Mouse (Mus musculus) heart, adult 9 months (tissue): ENCODE results near the gene Cep41.

ENCODE experiments used
- DNase-seq, 2 experiments: peaks; one replicate each; pipeline ENCODE4 v3.0.0; 2022; ENCODE audit warnings: low spot score in 2 of 2

Cep41 gene

GRCm38 (mm10) chr6:30673764-30674561, 19.6 kb downstream of the Cep41 start:
- DNase-seq: no peak

GRCm38 (mm10) chr6:30671696-30672095, 21.9 kb downstream of the Cep41 start:
- no peak for DNase-seq

GRCm38 (mm10) chr6:30667585-30667984, 26.0 kb downstream of the Cep41 start:
- no peak for DNase-seq

DNA sequence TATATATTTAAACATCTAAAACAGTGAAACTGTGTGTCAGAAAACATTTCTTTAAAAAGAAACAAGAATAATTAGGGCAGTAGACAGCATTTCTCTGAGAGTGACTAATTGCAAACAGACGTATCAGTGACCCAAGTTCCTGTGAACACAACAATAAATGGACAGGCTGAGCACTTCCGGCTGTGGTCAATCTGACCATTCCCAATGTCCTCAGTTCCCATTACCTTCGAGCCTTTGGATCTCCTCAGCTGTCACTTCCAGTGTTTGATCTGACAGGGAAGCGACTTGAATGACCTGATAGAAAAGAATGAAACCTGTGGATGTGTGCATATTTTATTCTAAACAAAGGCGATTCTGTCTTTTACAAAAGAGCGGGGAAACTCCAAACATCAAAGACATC, 27.5 kb downstream of the Cep41 start:
- no peak for DNase-seq

DNA sequence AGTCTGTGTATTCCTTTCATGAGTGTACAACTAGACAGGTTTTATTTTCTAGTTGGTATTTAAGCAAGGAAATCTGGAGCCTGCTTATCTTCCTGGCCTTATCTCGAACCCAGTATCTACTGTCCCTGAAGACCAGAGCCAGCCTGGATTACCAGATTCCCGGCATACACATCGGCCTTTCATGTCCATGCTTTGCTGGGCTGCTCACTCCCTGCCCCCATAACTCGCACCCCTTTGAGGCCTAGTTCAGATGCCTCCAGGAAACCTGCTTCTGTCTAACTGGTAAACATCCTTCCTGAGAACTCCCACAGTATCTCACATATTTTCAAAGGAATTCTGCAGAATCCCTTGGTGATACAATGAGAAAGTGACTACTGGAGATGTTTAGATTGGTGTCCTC, 28.3 kb downstream of the Cep41 start:
- DNase-seq: no peak

- no peak for DNase-seq
These were observed 28.8 kb downstream of the Cep41 start for GRCm38 (mm10) chr6:30664776-30665175.

- no peak for DNase-seq
These were observed 34.9 kb downstream of the Cep41 start for GRCm38 (mm10) chr6:30658619-30659018.

GRCm38 (mm10) chr6:30657279-30657678, 36.3 kb downstream of the Cep41 start:
- no peak for DNase-seq

GRCm38 (mm10) chr6:30654932-30655331, 38.6 kb downstream of the Cep41 start:
- DNase-seq: no peak

GRCm38 (mm10) chr6:30654402-30654859, 39.1 kb downstream of the Cep41 start:
- no peak for DNase-seq

- no peak for DNase-seq
These were observed 40.0 kb downstream of the Cep41 start for GRCm38 (mm10) chr6:30653518-30653917.

- DNase-seq: no peak
These were observed 40.9 kb downstream of the Cep41 start for GRCm38 (mm10) chr6:30652425-30653188.

DNA sequence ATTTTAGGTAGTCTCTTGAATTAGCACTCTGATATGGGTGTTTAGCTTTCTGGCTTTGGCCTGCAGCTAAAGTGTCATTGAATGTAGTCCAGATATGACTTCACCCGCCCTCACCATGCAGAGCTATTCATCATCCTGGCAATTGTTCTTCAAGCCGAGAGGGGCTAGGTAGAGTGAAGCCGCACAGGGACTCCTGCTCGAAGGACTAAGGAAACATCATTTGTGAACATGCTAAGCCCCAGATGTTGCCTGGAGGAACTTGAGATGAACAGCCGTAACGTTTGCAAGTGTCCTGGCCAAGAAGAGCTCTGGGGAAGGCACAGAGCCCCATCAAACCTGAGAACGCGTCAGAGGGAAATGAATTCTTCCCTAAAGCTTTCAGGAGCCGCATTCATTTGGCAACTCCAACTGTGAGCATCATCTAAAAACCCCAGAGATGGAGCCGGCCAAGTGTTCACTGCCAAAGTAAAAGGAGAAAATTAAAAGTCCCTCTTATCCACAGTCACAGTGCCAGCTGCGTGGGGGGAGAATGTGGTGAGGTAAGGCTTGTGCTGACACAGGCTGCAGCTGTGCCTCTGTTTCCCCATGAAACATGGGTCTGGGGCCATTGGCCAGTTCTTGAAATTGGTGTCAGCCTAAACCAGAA, 43.8 kb downstream of the Cep41 start:
- DNase-seq: no peak

DNA sequence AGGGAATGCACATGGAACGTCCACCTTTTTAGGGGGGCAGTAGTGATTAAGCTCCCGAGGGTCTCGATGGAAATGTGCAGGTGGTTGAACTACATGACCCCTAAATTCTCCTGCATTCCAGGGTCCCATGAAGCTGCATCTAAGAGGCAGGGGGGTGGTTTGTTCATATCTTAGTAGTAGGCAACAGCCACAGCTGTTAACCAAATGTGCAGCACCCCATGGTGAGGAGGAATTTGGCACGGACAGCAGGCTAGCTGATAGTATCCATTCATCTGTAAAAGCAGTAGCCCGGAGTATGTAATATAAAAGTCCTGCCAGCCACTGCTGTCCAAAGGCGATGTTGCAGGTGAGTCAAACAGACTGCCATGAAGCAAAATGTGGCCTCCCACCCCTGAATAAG, 48.2 kb downstream of the Cep41 start:
- no peak for DNase-seq

DNA sequence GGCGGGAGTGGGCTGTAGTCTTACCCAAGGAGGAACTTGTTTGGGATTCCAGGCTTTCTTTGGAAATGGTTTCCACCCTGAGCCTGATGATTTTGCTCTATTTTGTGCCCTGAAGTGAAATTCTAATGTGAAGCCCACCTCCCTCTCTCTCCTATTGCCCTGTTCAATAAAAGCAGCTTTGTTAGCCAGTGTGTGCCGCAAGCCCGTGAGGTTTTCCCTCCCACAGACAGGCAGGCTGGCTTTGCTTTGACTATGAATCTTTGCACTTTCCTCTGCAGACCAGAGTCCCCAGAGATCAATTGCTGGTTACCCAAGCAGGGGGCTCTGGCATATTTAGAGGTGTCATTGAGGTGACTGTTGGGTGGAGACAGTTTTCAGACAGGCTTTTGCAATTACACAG, 49.1 kb downstream of the Cep41 start:
- DNase-seq: no peak

- DNase-seq: no peak
These were observed 49.7 kb downstream of the Cep41 start for GRCm38 (mm10) chr6:30643694-30644460.

DNA sequence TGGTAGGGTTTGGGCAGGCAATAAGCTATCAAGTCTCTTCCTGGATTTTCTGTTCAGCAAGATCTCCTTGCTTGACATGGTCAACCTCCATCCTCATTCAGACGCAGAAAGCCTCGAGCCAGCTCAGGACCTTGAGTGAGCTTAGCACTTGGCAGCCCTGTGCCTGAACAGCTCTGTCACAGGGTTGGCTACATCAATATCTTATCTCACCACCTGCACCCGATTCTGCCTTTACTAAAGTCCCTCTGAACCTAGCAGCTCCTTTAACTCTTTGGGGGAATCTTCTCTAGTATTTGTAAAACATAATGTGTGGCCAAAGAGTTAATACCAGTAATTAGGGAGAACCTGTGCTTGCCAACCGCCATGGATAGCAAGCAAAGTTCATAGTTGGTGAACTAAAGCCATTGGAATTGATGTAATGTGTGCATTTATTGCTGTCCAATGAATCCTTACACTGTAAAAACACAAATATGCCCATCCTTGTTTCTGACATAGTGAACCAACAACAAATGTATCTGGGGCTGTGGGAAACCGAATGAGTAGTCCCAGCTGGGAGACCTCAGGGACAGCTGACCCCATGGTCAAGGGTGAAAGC, 54.8 kb downstream of the Cep41 start, which contains the start of gene Cpa1:
Gene Cpa1 (plus strand): TSS at position 545 of the 595 bp plus-strand sequence.
- DNase-seq: no peak

- DNase-seq: no peak
These were observed 57.2 kb downstream of the Cep41 start for GRCm38 (mm10) chr6:30636186-30636842.

DNA sequence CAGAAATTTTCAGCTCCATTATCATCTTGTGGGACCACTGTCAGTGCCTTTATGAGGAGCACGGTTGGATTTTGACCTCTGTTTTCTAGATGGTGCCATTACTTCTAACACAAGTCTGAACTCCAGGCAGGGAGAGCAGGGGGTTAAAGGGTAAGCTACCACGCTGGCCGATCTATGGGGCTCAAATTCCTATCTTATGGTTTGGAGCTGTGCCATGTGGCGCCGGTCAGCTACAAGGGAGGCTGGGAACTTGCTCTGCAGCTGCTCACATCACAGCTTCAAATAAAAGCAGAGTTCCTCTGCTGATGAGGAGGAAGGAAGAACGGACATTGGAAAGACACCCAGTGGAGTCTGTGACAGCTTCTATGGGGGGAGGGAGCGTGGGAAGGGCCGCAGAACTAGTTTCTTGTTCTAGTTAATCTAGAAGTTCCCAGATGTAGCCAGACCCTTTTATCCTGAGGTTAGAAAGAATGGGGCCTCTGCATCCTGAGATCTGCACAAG, 58.1 kb downstream of the Cep41 start:
- no peak for DNase-seq

DNA sequence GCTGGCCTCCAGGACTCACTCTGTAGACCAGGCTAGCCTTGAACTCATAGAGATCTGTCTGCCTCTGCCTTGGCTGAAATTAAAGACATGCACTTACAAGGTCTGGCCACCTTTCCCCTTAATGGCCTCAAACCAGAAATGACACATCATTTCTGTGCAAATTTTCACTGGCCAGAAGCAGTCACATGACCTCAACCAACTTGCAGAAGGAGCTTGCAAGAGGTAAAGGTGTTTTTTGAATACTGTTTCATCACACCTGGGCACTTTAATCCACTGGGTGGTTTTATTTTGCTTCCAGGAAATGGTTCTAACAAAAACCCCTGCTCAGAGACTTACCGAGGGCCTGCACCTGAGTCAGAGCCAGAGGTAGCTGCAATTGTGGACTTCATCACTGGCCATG, 63.6 kb downstream of the Cep41 start:
- DNase-seq: no peak

GRCm38 (mm10) chr6:30628152-30628551, 65.4 kb downstream of the Cep41 start:
- DNase-seq: no peak
